Mouse (Mus musculus): ENCODE results near the gene Gm14305. TPM values are rescaled to one million over a fixed set of nuclear protein-coding genes. Genes with fewer than 3 reads are reported as not detected.
"Not testable (repeated sequence)": the region's sequence is repeated elsewhere in the genome, so short reads cannot be mapped to it uniquely, and the experiment has no call there.

Gene Gm14305
- total RNA-seq (2021): 10 to 100 TPM; 25.7 to 29.5 TPM
- long read RNA-seq, experiment 1, transcript Gm14305-201 (4 exons, 1,167 nt): major isoform, 17 of 18 reads
- long read RNA-seq, experiment 1, partial matches to known transcripts: 0 of 18 reads
- long read RNA-seq, experiment 1, other reads (novel, unspliced or antisense): 0 of 18 reads
- long read RNA-seq, experiment 2, transcript Gm14305-201 (4 exons, 1,167 nt): major isoform, 12 of 17 reads
- long read RNA-seq, experiment 2, partial matches to known transcripts: 0 of 17 reads
- long read RNA-seq, experiment 2, other reads (novel, unspliced or antisense): 3 of 17 reads

- peak within 1 kb of the TSS; percentile 51 for H3K4me3 ChIP-seq
- intact Hi-C loops (cut with DNase I); H3K27ac ChIP-seq: not testable (repeated sequence)
- DNase-seq (ENCODE audit: extremely low spot score in 1 of 2, low spot score in 2 of 2): peak; percentile 9 to 10
Measured at GRCm38 (mm10) chr2:176708051-176708450, at the start of gene Gm14305. Gene Gm14305 (plus strand): TSS chr2:176708328.

- H3K4me3 ChIP-seq; DNase-seq (ENCODE audit: extremely low spot score in 1 of 2, low spot score in 2 of 2); H3K27ac ChIP-seq; intact Hi-C loops (cut with DNase I): not testable (repeated sequence)
Measured at GRCm38 (mm10) chr2:176670222-176670621, 37.9 kb upstream of the Gm14305 start, which contains the start of gene Zfp973. Gene Zfp973 (plus strand): TSS chr2:176670522.

Other genes with a start within 250 kb of the Gm14305 start
- not detected for gene Gm14434, start 221.5 kb upstream of the Gm14305 start, total RNA-seq (2021)
- gene Zfp967, start 187.3 kb upstream of the Gm14305 start, total RNA-seq (2021): not detected
- 10 to 100 TPM in 1 of 2 experiments, 1 to 10 TPM in 1; 6.2 to 13.7 TPM for gene Gm14308, start 72.0 kb upstream of the Gm14305 start, total RNA-seq (2021)
- 10 to 100 TPM; 12.8 to 13.5 TPM for gene Zfp973, start 37.8 kb upstream of the Gm14305 start, total RNA-seq (2021)
- gene Gm14295, start 90.3 kb downstream of the Gm14305 start, total RNA-seq (2021): 10 to 100 TPM; 13.4 to 20.1 TPM
- gene Gm14408, start 122.8 kb downstream of the Gm14305 start, total RNA-seq (2021): not detected
- 10 to 100 TPM; 16.6 to 18.4 TPM for gene Gm14296, start 219.5 kb downstream of the Gm14305 start, total RNA-seq (2021)

Data from left cerebral cortex, adult 2 months (tissue).